Mouse (Mus musculus) cortical plate, adult 2 months (tissue): ENCODE measurements around the gene Wdfy1. TPM values are rescaled to one million over a fixed set of nuclear protein-coding genes. Genes with fewer than 3 reads are reported as not detected.

ENCODE experiments used
- H3K27ac ChIP-seq: fragments of 200-500 bp; 2 replicates; pipeline ENCODE4 v1.5.1; 2012; ENCODE audit warnings: low read length, control low read depth, inconsistent platforms; ENCODE audit not compliant: insufficient read depth
- H3K4me1 ChIP-seq: fragments of 200-500 bp; 2 replicates; pipeline ENCODE4 v1.6.1; 2011; ENCODE audit warnings: low read length; ENCODE audit not compliant: control insufficient read depth, insufficient read depth
- H3K4me3 ChIP-seq: fragments of 200-500 bp; 2 replicates; pipeline ENCODE4 v1.5.1; 2011; ENCODE audit warnings: mild to moderate bottlenecking, low read length, control low read depth; ENCODE audit not compliant: insufficient read depth
- CTCF ChIP-seq: fragments of 200-500 bp; IDR thresholded peaks from 2 replicates; pipeline ENCODE4 v1.5.1; 2011; ENCODE audit warnings: mild to moderate bottlenecking, control low read depth, low read length; ENCODE audit not compliant: insufficient read depth; ENCODE audit errors: extremely low read depth
- POLR2A ChIP-seq: fragments of 200-500 bp; IDR thresholded peaks from 2 replicates; pipeline ENCODE4 v1.6.1; 2011; ENCODE audit warnings: mild to moderate bottlenecking, low read length, control low read depth; ENCODE audit not compliant: insufficient read depth; ENCODE audit errors: extremely low read depth
- polyA plus RNA-seq: library from polyadenylated mRNA; depleted of rRNA; stranded (reverse); fragments of >200 nt; gene quantifications from 2 replicates; pipeline ENCODE4 v1.2.3, GENCODE M21; 2012

The Wdfy1 gene
- polyA plus RNA-seq, 1 experiment: 24.5 TPM

DNA sequence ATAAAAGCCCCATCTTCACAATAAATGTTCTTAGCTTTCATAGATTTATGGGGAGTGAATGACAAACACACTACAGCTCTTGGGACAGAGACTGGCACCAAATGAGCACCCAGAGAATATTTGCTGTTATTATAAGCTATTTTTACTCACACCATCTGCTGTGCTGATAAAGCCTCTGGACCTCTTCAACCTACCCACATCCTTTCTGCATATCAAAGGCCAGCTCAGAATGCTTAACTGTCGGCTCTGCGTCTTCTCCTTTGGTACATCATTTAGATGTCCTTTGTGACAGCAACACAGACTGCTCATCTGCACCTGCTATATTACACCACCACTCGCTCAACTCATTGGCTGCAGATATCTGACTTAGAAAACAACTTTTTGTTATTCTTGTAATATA, 21.1 kb upstream of the Wdfy1 start:
- Histone ChIP-seq H3K4me1 (no peaks in the 10 kb centered on the region), H3K4me3 (no peak overlapping the region), H3K27ac (no peak overlapping the region)
- TF ChIP-seq CTCF (no peak), POLR2A (no peak)

GRCm38 (mm10) chr1:79786267-79786927, 10.5 kb upstream of the Wdfy1 start:
- no peak overlapping the region for H3K27ac ChIP-seq
- H3K4me1 ChIP-seq: no peaks in the 10 kb centered on the region
- H3K4me3 ChIP-seq: no peak overlapping the region
- peak; percentile 79 for TF ChIP-seq CTCF
- TF ChIP-seq POLR2A: no peak

- H3K4me3 ChIP-seq: no peak overlapping the region
- TF ChIP-seq POLR2A (no peak), CTCF (peak; percentile 33; the same call in 1 of the 2 replicates)
- H3K4me1 ChIP-seq: no peaks in the 10 kb centered on the region
Measured at GRCm38 (mm10) chr1:79782433-79782832, 6.5 kb upstream of the Wdfy1 start.

DNA sequence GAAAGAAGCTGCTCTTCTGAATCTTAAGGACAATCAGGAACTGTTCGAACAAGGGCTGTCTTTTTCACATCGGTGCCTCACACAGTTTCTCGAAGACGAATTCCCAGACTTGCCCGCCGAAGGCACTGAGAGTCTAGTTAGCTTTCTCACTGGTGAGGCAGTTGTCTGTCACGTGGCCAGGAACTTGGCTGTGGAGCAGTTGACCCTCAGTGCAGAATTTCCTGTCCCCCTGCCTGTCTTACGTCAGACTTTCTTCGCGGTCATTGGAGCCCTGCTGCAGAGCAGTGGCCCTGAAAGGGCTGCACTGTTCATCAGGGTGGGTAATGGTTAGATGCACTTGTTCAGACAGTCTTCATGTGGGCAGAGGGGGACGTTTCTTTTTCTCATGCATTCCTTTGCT, 2.1 kb upstream of the Wdfy1 start:
- TF ChIP-seq POLR2A (no peak), CTCF (no peak)
- Histone ChIP-seq H3K4me1 (no peaks in the 10 kb centered on the region), H3K4me3 (no peak overlapping the region), H3K27ac (no peak overlapping the region)

More at GRCm38 (mm10) chr1:79782433-79782832, 6.5 kb upstream of the Wdfy1 start:
- no peak overlapping the region for H3K27ac ChIP-seq

DNA sequence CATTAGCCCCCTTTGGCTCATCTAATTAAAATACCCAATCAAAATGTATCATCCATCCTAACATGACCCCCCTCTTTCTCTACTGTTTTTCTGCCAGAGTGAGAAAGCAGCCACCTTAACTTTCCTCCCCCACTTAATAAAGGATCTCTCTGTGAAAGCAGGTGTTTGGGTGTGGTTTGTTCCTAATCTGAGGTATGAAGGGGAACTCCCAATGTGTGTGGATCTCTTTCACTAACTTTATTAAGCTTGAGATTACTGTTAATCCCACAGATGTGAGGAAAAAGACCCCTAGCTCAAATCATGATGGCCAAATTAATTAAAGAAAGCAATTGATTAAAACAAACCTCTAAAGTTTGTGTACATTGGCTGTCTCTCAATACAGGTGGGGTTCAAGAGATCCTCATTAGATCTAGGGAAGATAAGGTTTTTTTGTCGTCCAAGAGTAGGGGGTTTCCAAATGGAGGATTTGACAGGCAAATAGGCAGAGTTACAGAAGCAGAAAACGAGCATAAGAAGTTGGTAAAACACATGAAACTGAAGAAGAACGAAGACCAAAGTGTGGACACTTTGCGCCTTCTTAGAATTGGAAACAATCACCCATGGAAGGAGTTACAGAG, 1.7 kb downstream of the Wdfy1 start:
- Histone ChIP-seq H3K27ac (no peak overlapping the region), H3K4me1 (no peaks in the 10 kb centered on the region), H3K4me3 (no peak overlapping the region)
- no peak for TF ChIP-seq CTCF
- no peak for TF ChIP-seq POLR2A

DNA sequence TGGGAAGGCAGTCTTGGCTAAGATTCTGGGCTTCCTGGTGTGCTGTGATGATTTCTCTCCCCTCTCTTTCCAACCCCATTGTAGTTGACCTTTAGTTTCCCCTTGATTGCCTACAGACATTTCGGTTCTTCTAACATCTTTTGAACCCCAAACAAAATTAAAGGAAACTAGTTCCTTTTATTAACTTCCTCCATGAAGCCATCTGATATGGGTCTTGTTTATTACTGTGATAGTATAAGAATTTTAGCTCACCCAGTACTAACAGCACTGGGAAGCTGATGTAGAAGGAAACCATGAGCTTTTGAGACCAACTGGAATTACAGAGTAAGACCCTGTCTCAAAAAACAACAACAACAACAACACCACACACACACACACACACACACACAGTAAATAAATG, 7.7 kb downstream of the Wdfy1 start:
- Histone ChIP-seq H3K27ac (no peak overlapping the region), H3K4me3 (no peak overlapping the region), H3K4me1 (no peaks in the 10 kb centered on the region)
- TF ChIP-seq POLR2A: no peak
- TF ChIP-seq CTCF: no peak

- Histone ChIP-seq H3K4me1 (peaks cover 3% of the 10 kb centered on the region; the same call in 1 of the 2 replicates), H3K4me3 (no peak overlapping the region), H3K27ac (no peak overlapping the region)
- TF ChIP-seq POLR2A: no peak
- no peak for TF ChIP-seq CTCF
Measured at GRCm38 (mm10) chr1:79764483-79764882, 11.5 kb downstream of the Wdfy1 start.

DNA sequence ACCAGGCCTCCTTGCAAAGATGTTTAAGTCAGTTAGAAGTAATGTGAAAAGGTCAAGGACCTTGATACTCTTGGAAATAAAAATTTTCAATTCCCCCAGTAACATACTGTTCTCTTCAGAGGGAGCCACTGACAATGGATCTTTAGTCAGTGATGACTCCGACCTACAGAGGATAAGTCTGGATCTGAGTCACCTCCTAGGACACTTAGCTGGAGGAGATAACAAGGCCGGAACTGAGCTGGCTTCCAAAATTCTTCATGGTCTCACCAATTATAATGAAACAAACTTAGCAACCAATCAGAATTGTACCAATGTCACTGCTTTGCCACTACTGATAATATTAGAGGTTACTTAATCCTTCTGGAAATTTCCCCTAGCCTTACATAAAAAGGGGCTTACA, 11.9 kb downstream of the Wdfy1 start:
- no peak for TF ChIP-seq CTCF
- TF ChIP-seq POLR2A: no peak
- H3K4me3 ChIP-seq: no peak overlapping the region
- H3K27ac ChIP-seq: no peak overlapping the region
- peaks cover 3% of the 10 kb centered on the region; the same call in 1 of the 2 replicates for H3K4me1 ChIP-seq

- Histone ChIP-seq H3K4me1 (peaks cover 3% of the 10 kb centered on the region; the same call in 1 of the 2 replicates), H3K4me3 (no peak overlapping the region; the same call in 1 of the 2 replicates), H3K27ac (no peak overlapping the region)
- TF ChIP-seq CTCF: no peak
- TF ChIP-seq POLR2A: no peak
Measured at GRCm38 (mm10) chr1:79762282-79763250, 13.4 kb downstream of the Wdfy1 start.
